Mouse (Mus musculus) hindbrain, embryonic 16.5 days (tissue): Measurements from ENCODE around the gene Slc6a14. TPM values are rescaled to one million over a fixed set of nuclear protein-coding genes. Genes with fewer than 3 reads are reported as not detected.

Experiments used
- polyA plus RNA-seq: library from polyadenylated mRNA; unstranded; fragments of >200 nt; fragmentation: Nextera tagmentation; extraction: Ambion mirVana; gene quantifications from 2 replicates; pipeline ENCODE4 v1.2.1, GENCODE M21; 2015

Slc6a14 gene
- polyA plus RNA-seq, 1 experiment from 2014 or later: not detected

Other genes starting within 250 kb of the Slc6a14 start
- gene Agtr2, start 230.4 kb upstream of the Slc6a14 start, polyA plus RNA-seq: 6.4 and 9.6 TPM in 2 replicates
- gene Gm28269, start 30.2 kb downstream of the Slc6a14 start, polyA plus RNA-seq: not detected in 2 replicates